In genomic region chr2:134896196-134896595, GRCm38 (mm10) we compare ENCODE assay signal across 16 mouse cellular contexts.
"Had no signal": no experiment of that assay in that cellular context is flagged by ENCODE, and none has a peak within 500 bp of the region (broad histone marks: within the 10 kb centered on the region; RNA-seq: fewer than 3 reads in every experiment).

No protein-coding gene starts in this region.

- H3K27ac ChIP-seq: lung, embryonic 15.5 days; macrophage; midbrain, embryonic 13.5 days; midbrain, embryonic 15.5 days; neural tube, embryonic 12.5 days; stomach, embryonic 15.5 days; stomach, postnatal 0 days had no signal

- ATAC-seq: lung, postnatal 0 days; midbrain, embryonic 13.5 days; midbrain, embryonic 15.5 days had no signal

- H3K9ac ChIP-seq: lung, embryonic 15.5 days; midbrain, embryonic 13.5 days; midbrain, embryonic 15.5 days; neural tube, embryonic 12.5 days; stomach, embryonic 15.5 days had no signal

- H3K36me3 ChIP-seq: lung, embryonic 15.5 days; midbrain, embryonic 13.5 days; midbrain, embryonic 15.5 days; neural tube, embryonic 12.5 days; stomach, embryonic 15.5 days had no signal

- H3K9me3 ChIP-seq: lung, embryonic 15.5 days; megakaryocyte, embryonic 14.5 days; midbrain, embryonic 13.5 days; midbrain, embryonic 15.5 days; neural tube, embryonic 12.5 days; stomach, embryonic 15.5 days had no signal

- DNase-seq: lung, postnatal 14 days; lung, postnatal 36 days; right cerebral cortex, postnatal 14 days; thymus, adult 2 months; thymus, postnatal 25 days; thymus, postnatal 4 days had no signal

- H3K27me3 ChIP-seq: lung, embryonic 15.5 days; megakaryocyte, embryonic 14.5 days; midbrain, embryonic 13.5 days; midbrain, embryonic 15.5 days; neural tube, embryonic 12.5 days; stomach, embryonic 15.5 days had no signal

- H3K4me2 ChIP-seq: lung, embryonic 15.5 days; midbrain, embryonic 11.5 days; midbrain, embryonic 13.5 days; midbrain, embryonic 15.5 days; neural tube, embryonic 12.5 days; stomach, embryonic 15.5 days had no signal

- H3K4me3 ChIP-seq: lung, embryonic 15.5 days; megakaryocyte, embryonic 14.5 days; midbrain, embryonic 13.5 days; midbrain, embryonic 15.5 days; neural tube, embryonic 12.5 days; stomach, embryonic 15.5 days had no signal

- H3K4me1 ChIP-seq: midbrain, embryonic 13.5 days; midbrain, embryonic 15.5 days; neural tube, embryonic 12.5 days; stomach, embryonic 15.5 days had no signal
